Mouse (Mus musculus) kidney, adult 11 months (tissue): ENCODE results near the gene Olfr1326-ps1.

ENCODE experiments used
- DNase-seq: peaks from one replicate; pipeline ENCODE4 v3.0.0; 2022

Olfr1326-ps1 gene

DNA sequence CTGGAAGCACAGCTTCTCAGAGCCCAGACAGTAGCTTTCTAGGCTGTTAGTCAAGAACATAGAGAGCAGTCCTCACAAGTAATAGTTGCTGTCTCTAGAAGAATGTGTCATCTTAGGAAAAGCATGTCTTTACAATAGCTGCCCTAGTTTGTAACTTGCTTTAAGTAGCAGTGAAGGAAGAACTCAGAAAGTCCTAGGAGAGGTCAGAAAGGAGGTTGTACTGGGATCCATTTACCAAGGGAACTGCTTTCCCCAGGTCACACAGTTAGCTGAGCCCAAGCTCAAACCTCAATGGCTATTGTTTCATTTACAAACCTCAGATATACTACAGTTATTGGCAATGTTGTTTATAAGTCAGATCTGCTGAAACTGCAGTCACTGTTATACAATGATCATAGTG is at the start of gene Olfr1326-ps1:
Gene Olfr1326-ps1, minus strand, starts transcription at position 101 of the 400 bp plus-strand sequence.
- no peak for DNase-seq

DNA sequence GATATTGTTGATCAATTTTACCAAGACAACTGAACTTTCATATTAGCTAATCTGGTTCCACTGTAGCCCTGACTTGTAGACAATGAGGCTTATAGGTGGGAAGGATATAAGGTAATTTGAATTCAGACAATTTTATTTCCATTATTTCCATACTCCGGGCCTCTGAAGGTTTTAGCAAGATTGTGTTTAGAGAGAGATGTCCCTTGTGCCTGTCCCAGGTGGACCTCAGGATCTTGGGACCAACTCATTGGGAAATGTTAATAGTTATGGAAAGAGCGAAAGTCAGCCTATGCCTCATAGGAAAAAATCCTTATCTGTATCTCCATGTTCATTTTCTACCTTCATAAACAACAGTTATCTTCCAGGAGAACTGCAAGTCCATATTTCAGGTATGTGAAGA is 17.7 kb upstream of the Olfr1326-ps1 start, which contains the start of gene Olfr1325:
Gene Olfr1325, plus strand, starts transcription at position 301 of the 400 bp plus-strand sequence.
- DNase-seq, result no peak
